Mouse (Mus musculus) heart, embryonic 12.5 days (tissue): ENCODE measurements at regions not wholly inside any gene's neighbourhood (a gene's known extent, or its start where the extent isn't known, plus 50 kb on each side); places are given as distances from the start of the nearest gene placed in this dataset.

ENCODE experiments used
- ATAC-seq: fragments of 200-750 bp; cut with Nextera tagmentation; 2 replicates; pipeline ENCODE4 v1.8.0; 2017; ENCODE audit warnings: moderate TSS enrichment, moderate library complexity; ENCODE audit not compliant: insufficient number of reproducible peaks, low FRiP score
- H3K27ac ChIP-seq: fragments of 300-500 bp; sonication (generic); 2 replicates; pipeline ENCODE4 v1.5.1; 2016; ENCODE audit warnings: mild to moderate bottlenecking, moderate library complexity; ENCODE audit not compliant: poor library complexity, severe bottlenecking
- H3K27me3 ChIP-seq: fragments of 300-500 bp; sonication (generic); replicated peaks from 2 replicates; pipeline ENCODE4 v1.6.1; 2016; ENCODE audit warnings: mild to moderate bottlenecking, moderate library complexity
- H3K36me3 ChIP-seq: fragments of 300-500 bp; sonication (generic); 2 replicates; pipeline ENCODE4 v1.6.1; 2016; ENCODE audit warnings: mild to moderate bottlenecking, moderate library complexity
- H3K4me1 ChIP-seq: fragments of 300-500 bp; sonication (generic); replicated peaks from 2 replicates; pipeline ENCODE4 v1.6.1; 2016; ENCODE audit warnings: mild to moderate bottlenecking
- H3K4me2 ChIP-seq: fragments of 300-500 bp; sonication (generic); 2 replicates; pipeline ENCODE4 v1.6.1; 2016; ENCODE audit warnings: mild to moderate bottlenecking, moderate library complexity
- H3K4me3 ChIP-seq: fragments of 300-500 bp; sonication (generic); 2 replicates; pipeline ENCODE4 v1.5.1; 2016; ENCODE audit warnings: mild to moderate bottlenecking
- H3K9ac ChIP-seq: fragments of 300-500 bp; sonication (generic); 2 replicates; pipeline ENCODE4 v1.6.1; 2016; ENCODE audit warnings: mild to moderate bottlenecking, moderate library complexity
- H3K9me3 ChIP-seq: fragments of 300-500 bp; sonication (generic); replicated peaks from 2 replicates; pipeline ENCODE4 v1.6.1; 2016; ENCODE audit warnings: mild to moderate bottlenecking, moderate library complexity
- WGBS: fragments of 180-500 bp; shearing (Covaris S2); methylation state at CpG from one replicate; pipeline ENCODE4 v1.1.7; 2016; 5-methylcytosine and 5-hydroxymethylcytosine counted together

- H3K9me3 ChIP-seq, result no peaks in the 10 kb centered on the region
- WGBS, result 79% methylated on average over 6 of the region's 6 CpGs
- no peak for ATAC-seq
These were observed 103.7 kb upstream of the Bcor start for GRCm38 (mm10) chrX:12263834-12264233.

GRCm38 (mm10) chrX:12284741-12285140 lies 124.6 kb upstream of the Bcor start:
- no peak overlapping the region for H3K4me2 ChIP-seq
- peaks cover 41% of the 10 kb centered on the region for H3K27me3 ChIP-seq
- H3K9ac ChIP-seq, result no peak overlapping the region
- no peaks in the 10 kb centered on the region for H3K36me3 ChIP-seq
- H3K9me3 ChIP-seq, result no peaks in the 10 kb centered on the region
- H3K4me1 ChIP-seq, result peaks cover 7% of the 10 kb centered on the region; the same call in 1 of the 2 replicates
- WGBS, result 69% methylated on average over 4 of the region's 4 CpGs
- no peak overlapping the region for H3K27ac ChIP-seq
- no peak for ATAC-seq
- H3K4me3 ChIP-seq, result no peak overlapping the region

More at GRCm38 (mm10) chrX:12263834-12264233, 103.7 kb upstream of the Bcor start:
- Histone ChIP-seq H3K4me1 (no peaks in the 10 kb centered on the region), H3K4me3 (no peak overlapping the region), H3K9ac (no peak overlapping the region), H3K27me3 (peaks cover 4% of the 10 kb centered on the region), H3K27ac (no peak overlapping the region), H3K4me2 (no peak overlapping the region), H3K36me3 (no peaks in the 10 kb centered on the region)

GRCm38 (mm10) chrX:12285141-12285540 lies 125.0 kb upstream of the Bcor start:
- no peak for ATAC-seq
- no peak overlapping the region for H3K4me2 ChIP-seq
- H3K9me3 ChIP-seq, result no peaks in the 10 kb centered on the region
- H3K9ac ChIP-seq, result no peak overlapping the region
- peaks cover 7% of the 10 kb centered on the region; the same call in 1 of the 2 replicates for H3K4me1 ChIP-seq
- WGBS, result 35% methylated on average over 5 of the region's 5 CpGs
- peaks cover 43% of the 10 kb centered on the region for H3K27me3 ChIP-seq
- H3K4me3 ChIP-seq, result no peak overlapping the region
- no peaks in the 10 kb centered on the region for H3K36me3 ChIP-seq
- no peak overlapping the region for H3K27ac ChIP-seq

DNA sequence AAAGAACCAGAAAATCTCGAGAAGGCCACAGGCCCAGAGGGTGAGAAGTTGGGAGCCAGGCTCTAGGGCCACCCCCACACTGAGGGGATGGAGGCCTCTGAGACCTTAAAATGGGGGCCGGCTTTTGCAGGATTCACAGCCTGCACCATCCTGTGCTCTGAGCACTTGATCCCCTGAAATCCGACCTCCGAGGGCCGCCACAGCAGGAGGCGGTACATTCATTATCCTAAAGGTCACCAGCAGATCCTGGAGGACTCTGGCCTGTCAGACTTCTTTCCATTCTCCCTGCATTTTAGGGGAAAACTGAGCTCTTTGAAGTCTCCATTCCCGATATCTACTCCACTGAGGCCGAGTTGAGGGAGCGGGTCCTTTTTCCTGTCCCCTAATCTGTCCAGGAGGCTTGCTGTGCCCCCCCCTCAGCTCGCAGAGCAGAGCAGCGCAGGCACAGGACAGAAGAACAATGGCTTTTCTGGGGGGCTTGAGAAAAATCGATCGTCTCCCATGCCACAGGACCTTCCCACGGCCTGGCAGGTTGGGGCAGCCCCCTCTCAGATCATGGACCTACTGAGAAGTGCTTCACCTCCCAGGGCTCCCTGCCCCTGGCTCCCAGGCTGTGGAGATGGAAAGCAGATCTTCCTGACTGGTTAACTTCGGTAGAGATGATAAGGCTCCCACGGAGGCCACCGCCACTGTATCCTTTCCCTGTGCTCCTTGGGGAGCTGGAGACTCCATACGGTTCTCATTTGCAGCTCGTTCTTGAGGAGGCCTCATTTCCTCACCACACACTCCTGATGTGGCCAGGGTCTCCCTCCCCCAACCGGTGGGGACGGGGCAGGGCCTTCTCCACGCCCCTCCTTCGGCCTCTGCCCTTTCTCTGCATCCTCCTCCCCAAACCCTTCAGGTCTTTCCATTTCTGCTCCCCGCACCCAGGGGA lies 126.1 kb upstream of the Bcor start:
- Histone ChIP-seq H3K9me3 (no peaks in the 10 kb centered on the region), H3K27ac (no peak overlapping the region), H3K36me3 (no peaks in the 10 kb centered on the region), H3K4me2 (peak overlapping the region; percentile 35), H3K4me3 (no peak overlapping the region), H3K27me3 (peaks cover 45% of the 10 kb centered on the region), H3K9ac (no peak overlapping the region), H3K4me1 (peaks cover 7% of the 10 kb centered on the region; the same call in 1 of the 2 replicates)
- WGBS, result 20% methylated on average over 24 of the region's 24 CpGs
- no peak; the same call in 1 of the 2 replicates for ATAC-seq

DNA sequence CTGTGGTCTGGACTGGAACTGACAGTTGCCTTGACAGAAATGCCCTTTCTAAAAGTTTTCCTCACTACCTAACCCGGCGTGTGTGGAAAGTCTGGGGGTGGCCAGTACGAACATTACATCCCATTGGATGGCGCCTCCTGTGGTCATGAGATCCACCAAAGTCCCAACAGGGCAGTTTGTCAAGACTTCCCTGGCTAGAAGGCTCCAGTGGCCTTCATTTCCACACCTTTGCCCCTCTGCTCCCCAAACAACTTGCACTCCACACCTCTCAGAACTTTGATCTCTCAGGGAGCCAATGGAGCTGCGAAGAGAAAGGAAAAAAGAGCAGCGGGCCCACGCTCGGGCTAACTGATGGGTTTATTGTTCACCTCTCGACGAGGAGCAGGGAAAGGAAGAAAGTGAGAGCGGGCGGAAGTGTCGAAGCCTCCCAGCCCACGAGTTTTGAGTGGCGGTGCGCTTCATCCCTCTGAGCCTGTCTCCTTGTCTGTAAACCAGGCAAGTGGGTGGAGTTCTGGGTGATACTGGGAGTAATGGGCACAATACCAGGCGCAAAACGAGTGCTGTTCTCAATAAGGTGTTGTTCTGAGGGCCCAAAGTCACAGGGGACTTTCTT lies 126.9 kb upstream of the Bcor start:
- H3K9me3 ChIP-seq, result no peaks in the 10 kb centered on the region
- H3K27ac ChIP-seq, result no peak overlapping the region
- no peak overlapping the region for H3K4me3 ChIP-seq
- H3K4me2 ChIP-seq, result peak overlapping the region; percentile 35
- 19% methylated on average over 18 of the region's 18 CpGs for WGBS
- no peak overlapping the region for H3K9ac ChIP-seq
- no peak for ATAC-seq
- no peaks in the 10 kb centered on the region for H3K36me3 ChIP-seq
- H3K4me1 ChIP-seq, result peaks cover 7% of the 10 kb centered on the region; the same call in 1 of the 2 replicates
- peaks cover 50% of the 10 kb centered on the region for H3K27me3 ChIP-seq

- Histone ChIP-seq H3K9me3 (no peaks in the 10 kb centered on the region), H3K27ac (no peak overlapping the region), H3K27me3 (peaks cover 55% of the 10 kb centered on the region), H3K36me3 (no peaks in the 10 kb centered on the region), H3K4me2 (no peak overlapping the region), H3K4me3 (no peak overlapping the region), H3K4me1 (peaks cover 7% of the 10 kb centered on the region; the same call in 1 of the 2 replicates), H3K9ac (no peak overlapping the region)
- ATAC-seq, result no peak
- 28% methylated on average over 16 of the region's 17 CpGs for WGBS
These were observed 127.8 kb upstream of the Bcor start for GRCm38 (mm10) chrX:12287656-12288561.

GRCm38 (mm10) chrX:12288562-12289117 lies 128.5 kb upstream of the Bcor start:
- H3K9me3 ChIP-seq, result no peaks in the 10 kb centered on the region
- H3K27me3 ChIP-seq, result peaks cover 55% of the 10 kb centered on the region
- 60% methylated on average over 5 of the region's 5 CpGs for WGBS

DNA sequence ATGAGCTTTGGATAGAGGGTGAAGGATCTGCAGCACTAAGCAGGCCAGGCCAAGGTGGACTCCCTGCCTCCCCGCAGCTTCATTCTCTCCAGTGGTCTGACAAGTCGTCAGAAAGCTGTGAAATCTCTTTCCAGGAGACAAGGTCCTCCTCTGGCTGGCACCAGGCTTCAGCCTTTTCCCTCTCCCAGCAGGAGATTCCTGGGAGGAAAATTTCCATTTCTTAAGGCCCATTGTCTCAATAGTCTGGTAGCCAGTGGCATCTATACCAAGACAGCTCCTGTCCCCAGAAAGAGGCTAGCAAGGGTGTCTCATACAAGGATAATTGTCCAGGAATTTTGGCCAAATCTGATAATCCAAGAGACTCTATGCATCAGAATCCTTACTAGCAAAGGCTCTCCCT lies 133.0 kb upstream of the Bcor start:
- no peak overlapping the region for H3K27ac ChIP-seq
- 15% methylated on average over 2 of the region's 2 CpGs for WGBS
- H3K4me1 ChIP-seq, result 0 out of 2 replicates have a peak, but pooled peaks cover 8% of the 10 kb centered on the region
- no peak overlapping the region for H3K4me3 ChIP-seq
- no peak for ATAC-seq
- H3K9me3 ChIP-seq, result no peaks in the 10 kb centered on the region
- H3K36me3 ChIP-seq, result no peaks in the 10 kb centered on the region
- no peak overlapping the region for H3K9ac ChIP-seq
- H3K4me2 ChIP-seq, result no peak overlapping the region
- peaks cover 43% of the 10 kb centered on the region for H3K27me3 ChIP-seq

More at GRCm38 (mm10) chrX:12288562-12289117, 128.5 kb upstream of the Bcor start:
- H3K36me3 ChIP-seq, result no peaks in the 10 kb centered on the region
- ATAC-seq, result no peak
- no peak overlapping the region for H3K4me3 ChIP-seq
- peaks cover 7% of the 10 kb centered on the region; the same call in 1 of the 2 replicates for H3K4me1 ChIP-seq
- no peak overlapping the region for H3K9ac ChIP-seq
- H3K4me2 ChIP-seq, result no peak overlapping the region
- H3K27ac ChIP-seq, result no peak overlapping the region

GRCm38 (mm10) chrX:12294452-12294851 lies 134.3 kb upstream of the Bcor start:
- peaks cover 38% of the 10 kb centered on the region for H3K27me3 ChIP-seq
- 0 out of 2 replicates have a peak, but pooled peaks cover 8% of the 10 kb centered on the region for H3K4me1 ChIP-seq
- H3K9ac ChIP-seq, result no peak overlapping the region
- H3K36me3 ChIP-seq, result no peaks in the 10 kb centered on the region
- H3K9me3 ChIP-seq, result no peaks in the 10 kb centered on the region
- ATAC-seq, result no peak
- no peak overlapping the region for H3K27ac ChIP-seq
- 48% methylated on average over 9 of the region's 9 CpGs for WGBS
- H3K4me2 ChIP-seq, result no peak overlapping the region
- H3K4me3 ChIP-seq, result no peak overlapping the region

DNA sequence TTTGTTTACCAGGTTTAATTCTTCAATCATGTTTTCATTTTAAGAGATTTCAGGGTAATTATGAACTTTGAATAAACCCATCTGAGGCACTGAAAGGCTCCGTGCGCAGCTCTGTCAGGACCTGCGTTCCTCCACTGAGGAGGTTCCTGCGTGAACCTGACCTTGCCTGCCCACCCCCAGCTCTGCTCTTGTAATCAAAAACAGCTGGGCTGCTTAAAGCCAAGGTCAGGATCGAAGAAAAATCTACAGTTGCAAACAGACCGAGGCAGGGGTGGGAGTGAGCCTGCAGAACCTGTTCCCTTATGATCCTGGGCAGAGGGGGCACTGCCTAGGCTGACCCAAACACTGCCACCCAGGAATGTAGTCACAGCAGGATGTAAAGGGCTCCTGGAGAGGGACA lies 134.8 kb upstream of the Bcor start:
- 47% methylated on average over 6 of the region's 6 CpGs for WGBS
- Histone ChIP-seq H3K9me3 (no peaks in the 10 kb centered on the region), H3K9ac (no peak overlapping the region), H3K4me2 (no peak overlapping the region), H3K27me3 (peaks cover 36% of the 10 kb centered on the region), H3K36me3 (no peaks in the 10 kb centered on the region), H3K27ac (no peak overlapping the region), H3K4me1 (0 out of 2 replicates have a peak, but pooled peaks cover 8% of the 10 kb centered on the region), H3K4me3 (no peak overlapping the region)
- ATAC-seq, result no peak
